Comparison of ENCODE assay signal across 24 mouse cellular contexts in the genomic region with DNA sequence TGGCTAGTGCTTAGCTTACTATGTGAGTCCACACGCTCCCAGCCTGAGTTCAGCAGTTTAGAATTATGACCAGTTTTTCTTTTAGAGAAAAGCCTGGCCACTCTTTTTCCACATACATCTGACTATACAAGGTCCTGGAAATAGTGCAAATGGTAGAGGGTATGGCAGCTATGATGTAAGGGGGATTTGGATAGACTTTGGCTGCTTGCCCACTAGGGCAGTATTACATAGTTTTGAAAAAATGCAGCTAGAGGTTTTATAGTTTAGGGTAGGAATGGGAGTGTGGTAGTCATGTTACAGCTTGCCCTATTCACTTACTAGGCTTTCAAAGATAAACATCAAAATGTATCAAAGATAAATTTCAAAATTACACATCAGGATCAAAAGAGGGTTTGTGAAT.
"Had no signal": no experiment of that assay in that cellular context is flagged by ENCODE, and none has a peak within 500 bp of the region (broad histone marks: within the 10 kb centered on the region; RNA-seq: fewer than 3 reads in every experiment).

No protein-coding gene starts in this region.

- H3K4me3 ChIP-seq: left cerebral cortex, adult 2 months; limb, embryonic 15.5 days; lung, embryonic 15.5 days; neural tube, embryonic 12.5 days; neural tube, embryonic 15.5 days; stomach, embryonic 15.5 days had no signal

- ATAC-seq: intestine, embryonic 16.5 days; liver, postnatal 0 days had no signal

- H3K27ac ChIP-seq: left cerebral cortex, adult 2 months; limb, embryonic 15.5 days; liver, embryonic 14.5 days; lung, embryonic 15.5 days; neural tube, embryonic 12.5 days; neural tube, embryonic 15.5 days; stomach, embryonic 15.5 days had no signal

- H3K9ac ChIP-seq: limb, embryonic 15.5 days; liver, embryonic 14.5 days; liver, postnatal 0 days; lung, embryonic 15.5 days; neural tube, embryonic 12.5 days; neural tube, embryonic 15.5 days; stomach, embryonic 15.5 days had no signal

- H3K27me3 ChIP-seq: limb, embryonic 15.5 days; lung, embryonic 15.5 days; neural tube, embryonic 12.5 days; neural tube, embryonic 15.5 days; stomach, embryonic 15.5 days had no signal

- H3K4me1 ChIP-seq: limb, embryonic 15.5 days; lung, embryonic 15.5 days; neural tube, embryonic 12.5 days; neural tube, embryonic 15.5 days; stomach, embryonic 15.5 days had no signal

- DNase-seq: kidney, adult 18-20 months; kidney, postnatal 10 days; kidney, postnatal 36 days; layer of hippocampus, postnatal 36 days; left cerebral cortex, postnatal 4 days; liver, postnatal 0 days; lung, postnatal 14 days; lung, postnatal 4 days; midbrain, embryonic 14.5 days; right cerebral cortex, adult 18-20 months; right cerebral cortex, postnatal 14 days; right cerebral cortex, postnatal 4 days; spleen, adult 18-20 months; thymus, postnatal 25 days had no signal

- H3K4me2 ChIP-seq: limb, embryonic 15.5 days; liver, embryonic 11.5 days; lung, embryonic 15.5 days; midbrain, embryonic 11.5 days; neural tube, embryonic 12.5 days; neural tube, embryonic 15.5 days; stomach, embryonic 15.5 days had no signal
